Mouse (Mus musculus) hindbrain, postnatal 0 days (tissue): ENCODE data around the gene Adam22. TPM values are rescaled to one million over a fixed set of nuclear protein-coding genes. Genes with fewer than 3 reads are reported as not detected.

Experiments
- ATAC-seq: fragments of 200-750 bp; cut with Nextera tagmentation; 2 replicates; pipeline ENCODE4 v1.8.0; 2017; ENCODE audit warnings: mild to moderate bottlenecking, moderate TSS enrichment, moderate library complexity
- DNase-seq: peaks from one replicate; pipeline ENCODE4 v3.0.0-alpha.2; 2015; ENCODE audit warnings: low spot score
- H3K27ac ChIP-seq: fragments of 300-500 bp; sonication (generic); 2 replicates; pipeline ENCODE4 v1.5.1; 2014; ENCODE audit warnings: mild to moderate bottlenecking
- H3K27me3 ChIP-seq: fragments of 300-500 bp; sonication (generic); 2 replicates; pipeline ENCODE4 v1.6.1; 2014; ENCODE audit warnings: low read length, mixed read lengths; ENCODE audit not compliant: insufficient read depth
- H3K36me3 ChIP-seq: fragments of 300-500 bp; sonication (generic); 2 replicates; pipeline ENCODE4 v1.6.1; 2014; ENCODE audit warnings: low read length, mixed read lengths; ENCODE audit not compliant: insufficient read depth
- H3K4me1 ChIP-seq: fragments of 300-500 bp; sonication (generic); 2 replicates; pipeline ENCODE4 v1.6.1; 2014; ENCODE audit warnings: antibody characterized with exemption, low read length, mixed read lengths; ENCODE audit not compliant: insufficient read depth
- H3K4me2 ChIP-seq: fragments of 300-500 bp; sonication (generic); 2 replicates; pipeline ENCODE4 v1.6.1; 2014; ENCODE audit warnings: low read depth, mild to moderate bottlenecking, low read length, moderate library complexity, mixed read lengths
- H3K4me3 ChIP-seq: fragments of 300-500 bp; sonication (generic); 2 replicates; pipeline ENCODE4 v1.5.1; 2014; ENCODE audit warnings: low read length
- H3K9ac ChIP-seq: fragments of 300-500 bp; sonication (generic); replicated peaks from 2 replicates; pipeline ENCODE4 v1.6.1; 2014; ENCODE audit warnings: mild to moderate bottlenecking, low read length, moderate library complexity, mixed read lengths
- H3K9me3 ChIP-seq: fragments of 300-500 bp; sonication (generic); 2 replicates; pipeline ENCODE4 v1.6.1; 2016; ENCODE audit warnings: low read length, mixed read lengths
- CTCF ChIP-seq: IDR thresholded peaks from 2 replicates; pipeline ENCODE4 v1.5.1; 2016; ENCODE audit warnings: antibody characterized with exemption, control low read depth, low read depth
- WGBS: fragments of 180-500 bp; shearing (Covaris S2); extraction: QIAGEN DNeasy Blood & Tissue Kit; methylation state at CpG from one replicate; pipeline ENCODE4 v1.1.7; 2014; 5-methylcytosine and 5-hydroxymethylcytosine counted together
- polyA plus RNA-seq: library from polyadenylated mRNA; unstranded; fragments of >200 nt; fragmentation: Nextera tagmentation; extraction: Ambion mirVana; gene quantifications from 2 replicates; pipeline ENCODE4 v1.2.1, GENCODE M21; 2015
- total RNA-seq: library from RNA; depleted of rRNA; stranded (reverse); fragments of >200 nt; gene quantifications from 2 replicates; pipeline ENCODE4 v1.2.3, GENCODE M21; 2014

Gene Adam22
- total and polyA plus RNA-seq, 2 experiments from 2014 or later: 46.2 to 81.7 TPM

DNA sequence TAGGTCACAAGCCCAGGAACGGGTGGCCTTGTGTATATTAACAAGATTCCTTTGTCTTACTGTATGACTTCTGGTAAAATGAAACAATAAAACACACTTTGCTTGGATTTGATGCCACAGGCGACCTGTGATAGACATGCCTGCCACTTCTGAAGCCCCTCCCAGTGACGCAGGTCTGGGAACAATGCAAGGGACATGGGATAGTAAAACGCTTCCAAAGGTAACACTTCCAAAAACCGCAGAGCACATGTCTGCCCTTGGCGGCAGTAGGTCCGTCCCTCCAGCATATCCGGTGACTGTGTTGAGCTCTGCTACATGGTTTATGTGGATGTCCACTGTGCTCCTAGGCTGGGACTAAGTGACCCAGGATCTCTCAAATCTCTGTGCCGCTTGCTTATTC lies 294.6 kb downstream of the Adam22 start:
- H3K9ac ChIP-seq: no peak overlapping the region
- DNase-seq (no peak), ATAC-seq (no peak)
- no peak overlapping the region for H3K4me2 ChIP-seq
- H3K36me3 ChIP-seq: peaks cover 17% of the 10 kb centered on the region
- no peaks in the 10 kb centered on the region for H3K4me1 ChIP-seq
- H3K27me3 ChIP-seq: no peaks in the 10 kb centered on the region
- H3K27ac ChIP-seq: no peak overlapping the region
- no peaks in the 10 kb centered on the region for H3K9me3 ChIP-seq
- no peak overlapping the region for H3K4me3 ChIP-seq
- WGBS: 94% methylated on average over 9 of the region's 9 CpGs
- TF ChIP-seq CTCF: no peak

DNA sequence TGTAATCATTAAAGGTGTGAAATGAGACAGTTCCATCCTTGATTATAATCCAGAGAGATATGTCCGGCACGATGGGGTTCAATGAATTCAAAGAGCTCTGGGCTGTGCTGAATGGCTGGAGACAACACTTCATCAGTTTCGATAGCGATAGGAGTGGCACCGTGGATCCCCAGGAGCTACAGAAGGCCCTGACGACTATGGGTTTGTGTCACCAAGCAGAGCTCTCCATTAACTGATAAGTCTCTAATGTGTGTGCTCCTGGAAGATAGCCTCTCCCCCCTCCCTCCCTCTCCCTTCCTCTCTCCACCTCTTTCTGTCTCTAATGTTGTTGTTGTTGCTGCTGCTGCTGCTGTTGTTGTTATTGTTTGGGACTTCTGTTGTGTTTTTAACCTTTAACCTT lies 304.8 kb downstream of the Adam22 start:
- DNase-seq (no peak), ATAC-seq (no peak)
- Histone ChIP-seq H3K4me2 (no peak overlapping the region), H3K27me3 (no peaks in the 10 kb centered on the region), H3K36me3 (peaks cover 47% of the 10 kb centered on the region; the same call in 1 of the 2 replicates), H3K4me1 (0 out of 2 replicates have a peak, but pooled peaks cover 4% of the 10 kb centered on the region), H3K4me3 (no peak overlapping the region), H3K9me3 (no peaks in the 10 kb centered on the region), H3K27ac (no peak overlapping the region), H3K9ac (no peak overlapping the region)
- no peak for TF ChIP-seq CTCF
- WGBS: 64% methylated on average over 6 of the region's 6 CpGs

DNA sequence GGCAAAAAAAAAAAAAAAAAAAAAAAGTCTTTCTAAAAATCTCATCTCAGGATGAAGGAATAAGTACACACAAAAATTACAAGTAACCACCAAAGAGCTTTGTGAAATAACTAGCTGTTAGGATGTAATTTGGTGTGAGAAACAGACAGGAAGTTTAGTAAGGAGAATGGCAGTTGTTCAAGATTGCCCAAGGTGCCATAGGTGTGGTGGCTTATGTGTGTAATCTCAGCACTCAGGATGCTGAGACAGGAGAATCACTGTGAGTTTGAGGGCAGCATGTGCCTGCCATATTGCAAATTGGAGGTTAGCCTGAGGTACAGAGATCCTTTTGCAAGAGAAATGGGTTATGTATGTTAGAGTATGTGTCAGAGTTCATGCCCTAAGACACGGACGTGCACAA lies 305.5 kb downstream of the Adam22 start:
- ATAC-seq (no peak), DNase-seq (no peak)
- 96% methylated on average over 2 of the region's 2 CpGs for WGBS
- no peak overlapping the region for H3K4me3 ChIP-seq
- no peak overlapping the region for H3K27ac ChIP-seq
- no peak for TF ChIP-seq CTCF
- H3K4me1 ChIP-seq: 0 out of 2 replicates have a peak, but pooled peaks cover 7% of the 10 kb centered on the region
- H3K27me3 ChIP-seq: no peaks in the 10 kb centered on the region
- H3K4me2 ChIP-seq: no peak overlapping the region
- H3K9ac ChIP-seq: no peak overlapping the region
- peaks cover 47% of the 10 kb centered on the region; the same call in 1 of the 2 replicates for H3K36me3 ChIP-seq
- H3K9me3 ChIP-seq: no peaks in the 10 kb centered on the region

DNA sequence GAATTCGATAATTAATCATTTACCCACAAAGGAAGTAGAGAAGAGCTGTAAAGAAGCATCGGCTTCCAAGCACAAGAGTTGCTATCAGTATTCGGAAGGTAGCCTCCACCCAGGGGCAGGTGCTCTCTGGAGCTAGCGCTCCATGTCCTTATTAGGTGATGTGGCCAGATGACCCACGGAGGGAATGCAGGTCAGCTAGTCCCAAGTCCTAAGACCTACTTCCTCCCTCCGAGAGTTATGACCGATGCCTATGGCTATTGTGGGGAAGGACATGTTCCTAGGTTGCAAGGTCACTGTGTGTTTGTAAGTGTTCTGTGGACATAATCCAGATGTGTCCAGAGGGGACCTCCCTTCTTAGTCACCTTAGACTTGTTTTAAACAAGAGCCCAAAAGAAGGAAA lies 309.9 kb downstream of the Adam22 start:
- DNase-seq (no peak), ATAC-seq (no peak)
- H3K4me1 ChIP-seq: 0 out of 2 replicates have a peak, but pooled peaks cover 12% of the 10 kb centered on the region
- H3K9ac ChIP-seq: no peak overlapping the region
- 93% methylated on average over 7 of the region's 7 CpGs for WGBS
- H3K27ac ChIP-seq: no peak overlapping the region
- no peak for TF ChIP-seq CTCF
- no peak overlapping the region for H3K4me2 ChIP-seq
- H3K4me3 ChIP-seq: no peak overlapping the region
- H3K27me3 ChIP-seq: no peaks in the 10 kb centered on the region
- peaks cover 15% of the 10 kb centered on the region; the same call in 1 of the 2 replicates for H3K36me3 ChIP-seq
- H3K9me3 ChIP-seq: no peaks in the 10 kb centered on the region

GRCm38 (mm10) chr5:8057018-8057323 lies 311.0 kb downstream of the Adam22 start:
- peaks cover 15% of the 10 kb centered on the region; the same call in 1 of the 2 replicates for H3K36me3 ChIP-seq
- WGBS: 48% methylated on average over 5 of the region's 5 CpGs
- TF ChIP-seq CTCF: no peak
- 0 out of 2 replicates have a peak, but pooled peaks cover 12% of the 10 kb centered on the region for H3K4me1 ChIP-seq
- H3K4me3 ChIP-seq: peak overlapping the region; percentile 66
- H3K4me2 ChIP-seq: peak overlapping the region; percentile 71
- peak overlapping the region; percentile 75 for H3K9ac ChIP-seq
- DNase-seq: no peak
- H3K27ac ChIP-seq: peak overlapping the region; percentile 80; the same call in 1 of the 2 replicates
- H3K9me3 ChIP-seq: no peaks in the 10 kb centered on the region
- ATAC-seq: no peak
- no peaks in the 10 kb centered on the region for H3K27me3 ChIP-seq

DNA sequence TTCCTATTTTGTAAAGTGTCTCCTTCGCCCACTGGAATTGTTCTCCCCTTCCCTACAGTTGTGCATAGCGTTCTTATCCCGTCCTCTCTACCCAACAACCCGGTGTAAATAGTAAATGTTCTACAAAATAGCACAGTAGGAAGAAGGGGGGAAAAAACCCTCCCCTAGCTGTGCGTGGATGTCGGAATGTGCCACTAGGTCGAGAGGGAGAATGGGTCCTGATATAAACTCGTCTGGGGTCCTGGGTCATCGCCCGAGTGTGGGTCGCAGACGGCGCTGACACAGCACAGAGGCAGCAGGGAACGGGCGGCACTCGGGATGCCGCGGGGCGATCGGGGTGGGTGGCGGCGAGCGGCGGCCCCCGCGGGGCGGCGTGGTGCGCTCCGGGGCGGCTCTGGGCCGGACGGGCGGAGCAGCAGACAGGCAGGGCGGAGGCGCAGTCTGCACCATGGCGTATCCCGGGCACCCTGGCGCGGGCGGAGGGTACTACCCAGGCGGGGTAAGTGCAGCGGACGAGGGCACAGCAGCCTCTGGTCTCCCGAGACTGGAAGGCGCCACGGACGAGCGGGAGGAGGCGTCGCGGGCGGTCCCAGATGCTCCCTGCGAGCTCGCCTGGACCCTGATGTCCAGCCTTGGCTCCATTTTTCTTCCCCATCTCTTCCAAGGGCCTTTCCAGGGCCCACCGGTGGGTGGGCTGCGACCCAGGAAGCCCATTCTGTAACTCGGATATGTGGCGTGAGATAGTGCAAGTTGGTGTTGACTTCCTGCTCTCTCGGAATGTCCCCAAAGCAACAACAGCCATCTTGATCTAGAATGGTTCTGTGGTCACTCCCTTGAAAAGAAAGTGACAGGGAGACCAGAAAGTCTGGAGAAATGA lies 311.6 kb downstream of the Adam22 start:
- Histone ChIP-seq H3K27ac (peak overlapping the region; percentile 80), H3K4me1 (0 out of 2 replicates have a peak, but pooled peaks cover 12% of the 10 kb centered on the region), H3K4me2 (peak overlapping the region; percentile 71), H3K36me3 (peaks cover 9% of the 10 kb centered on the region; the same call in 1 of the 2 replicates), H3K27me3 (no peaks in the 10 kb centered on the region), H3K9ac (peak overlapping the region; percentile 75), H3K4me3 (peak overlapping the region; percentile 66), H3K9me3 (no peaks in the 10 kb centered on the region)
- 1% methylated on average over 58 of the region's 60 CpGs for WGBS
- ATAC-seq (peak; percentile 97), DNase-seq (peak; percentile 72)
- TF ChIP-seq CTCF: peak; percentile 0; the same call in 1 of the 2 replicates
